In genomic region chr19:12795110-12795509, GRCm38 (mm10) we compare ENCODE assay signal across 8 mouse cellular contexts. TPM values are rescaled to one million over a fixed set of nuclear protein-coding genes. Genes with fewer than 3 reads are reported as not detected.
DNase-seq lines count a peak whose midpoint lies in the region; ATAC-seq and TF ChIP-seq lines count a peak whose summit lies in the region.

No protein-coding gene starts in this region.

- peak overlapping the region; percentile 97 for H3K9ac ChIP-seq in neural tube, embryonic 11.5 days (ENCODE audit: low read length)
- H3K9ac ChIP-seq in limb, embryonic 11.5 days (ENCODE audit: low read length), result peak overlapping the region; percentile 96

- DNase-seq in cerebellum, adult 2 months, result no peak
- DNase-seq in cerebellum, postnatal 25 days, result no peak
- DNase-seq in neural tube, embryonic 11.5 days (ENCODE audit: low spot score), result no peak
- no peak for DNase-seq in neural tube, embryonic 10.5 days (ENCODE audit: extremely low spot score, low spot score)
- DNase-seq in limb, embryonic 11.5 days (ENCODE audit: low spot score), result no peak
- no peak for DNase-seq in embryo, embryonic 9.5 days (ENCODE audit: extremely low spot score)
- no peak for DNase-seq in cerebellum, adult 11-12 months

- H3K4me3 ChIP-seq in cerebellum, adult 2 months (replicated peaks; ENCODE audit: insufficient read depth, low read depth, low read length), result peak overlapping the region; percentile 63
- H3K4me3 ChIP-seq in neural tube, embryonic 11.5 days (ENCODE audit: low read depth, low read length), result peak overlapping the region; percentile 93
- peak overlapping the region; percentile 73 for H3K4me3 ChIP-seq in limb, embryonic 11.5 days (ENCODE audit: low read depth, low read length)
- peak overlapping the region; percentile 97 for H3K4me3 ChIP-seq in small intestine, adult 2 months (ENCODE audit: low read depth, low read length)

- no peak for TF ChIP-seq CTCF in cerebellum, adult 2 months (IDR thresholded peaks at IDR 0.05; ENCODE audit: borderline replicate concordance, insufficient read depth, low read depth, low read length)
- no peak for TF ChIP-seq CTCF in small intestine, adult 2 months (IDR thresholded peaks at IDR 0.05; ENCODE audit: extremely low read depth, insufficient read length, insufficient replicate concordance, low read depth, low read length)

- H3K27me3 ChIP-seq in cerebellum, adult 2 months (ENCODE audit: control insufficient read depth, insufficient read depth, low read length), result no peaks in the 10 kb centered on the region
- no peaks in the 10 kb centered on the region for H3K27me3 ChIP-seq in neural tube, embryonic 11.5 days (ENCODE audit: control insufficient read depth, insufficient read depth, low read length)
- no peaks in the 10 kb centered on the region for H3K27me3 ChIP-seq in limb, embryonic 11.5 days (ENCODE audit: control insufficient read depth, insufficient read depth, low read length)
- no peaks in the 10 kb centered on the region for H3K27me3 ChIP-seq in small intestine, adult 2 months (ENCODE audit: control insufficient read depth, insufficient read depth, low read length)

- no peaks in the 10 kb centered on the region for H3K9me3 ChIP-seq in neural tube, embryonic 11.5 days (ENCODE audit: control insufficient read depth, low read length)
- no peaks in the 10 kb centered on the region for H3K9me3 ChIP-seq in limb, embryonic 11.5 days (ENCODE audit: control insufficient read depth, low read length)

- H3K4me2 ChIP-seq in neural tube, embryonic 11.5 days (ENCODE audit: low read depth), result peak overlapping the region; percentile 48
- peak overlapping the region; percentile 47 for H3K4me2 ChIP-seq in limb, embryonic 11.5 days (ENCODE audit: low read depth, severe bottlenecking)

- peak; percentile 43 for ATAC-seq in neural tube, embryonic 11.5 days (ENCODE audit: insufficient read depth, low FRiP score, low TSS enrichment)
- ATAC-seq in limb, embryonic 11.5 days (ENCODE audit: insufficient number of reproducible peaks, low FRiP score, low TSS enrichment, low read depth), result peak; percentile 23; the same call in 1 of the 2 replicates

- peak overlapping the region; percentile 96 for H3K27ac ChIP-seq in cerebellum, adult 2 months (ENCODE audit: insufficient read depth, low read length)
- peak overlapping the region; percentile 99 for H3K27ac ChIP-seq in neural tube, embryonic 11.5 days (ENCODE audit: low read depth, low read length)
- peak overlapping the region; percentile 98 for H3K27ac ChIP-seq in limb, embryonic 11.5 days (replicated peaks; ENCODE audit: low read depth, low read length)
- peak overlapping the region; percentile 94 for H3K27ac ChIP-seq in small intestine, adult 2 months (ENCODE audit: insufficient read depth, low read depth, low read length)

- WGBS in cerebellum, adult 2 months, result 1% methylated on average over 52 of the region's 63 CpGs
- WGBS in neural tube, embryonic 11.5 days, result under 1% methylated on average over 28 of the region's 63 CpGs
- WGBS in limb, embryonic 11.5 days, result 8% methylated on average over 5 of the region's 63 CpGs
- under 1% methylated on average over 56 of the region's 63 CpGs for WGBS in small intestine, adult 2 months

- H3K4me1 ChIP-seq in cerebellum, adult 2 months (ENCODE audit: control insufficient read depth, insufficient read depth, low read length), result no peaks in the 10 kb centered on the region
- H3K4me1 ChIP-seq in neural tube, embryonic 11.5 days (ENCODE audit: control insufficient read depth, insufficient read depth, low read length), result no peaks in the 10 kb centered on the region; the same call in 1 of the 2 replicates
- no peaks in the 10 kb centered on the region for H3K4me1 ChIP-seq in limb, embryonic 11.5 days (ENCODE audit: control insufficient read depth, insufficient read depth, low read length)
- peaks cover 2% of the 10 kb centered on the region; the same call in 1 of the 2 replicates for H3K4me1 ChIP-seq in small intestine, adult 2 months (ENCODE audit: control insufficient read depth, insufficient read depth, insufficient read length, low read length)

- no peak; the same call in 1 of the 2 replicates for TF ChIP-seq POLR2A in cerebellum, adult 2 months (IDR thresholded peaks at IDR 0.05; ENCODE audit: borderline replicate concordance, insufficient read depth, low read length)
- no peak for TF ChIP-seq POLR2A in small intestine, adult 2 months (IDR thresholded peaks at IDR 0.05; ENCODE audit: low read depth, low read length)

- no peaks in the 10 kb centered on the region for H3K36me3 ChIP-seq in neural tube, embryonic 11.5 days (ENCODE audit: control insufficient read depth, insufficient read depth, low read length)
- no peaks in the 10 kb centered on the region for H3K36me3 ChIP-seq in limb, embryonic 11.5 days (ENCODE audit: control insufficient read depth, insufficient read depth, low read length)
- H3K36me3 ChIP-seq in small intestine, adult 2 months (ENCODE audit: control insufficient read depth, insufficient read depth, low read length), result 0 out of 2 replicates have a peak, but pooled peaks cover 2% of the 10 kb centered on the region

RNA-seq across cellular contexts. Expression of gene Zfp91, which starts 0.8 kb away (rescaled TPM):
- 57.6 TPM in 2 replicates for polyA plus RNA-seq in cerebellum, adult 2 months (2012; rRNA removed)
- 10.6 and 11.2 TPM in 2 replicates for polyA plus RNA-seq in neural tube, embryonic 11.5 days (2014; fragmentation: Nextera tagmentation; extraction: Ambion mirVana)
- 10.4 and 10.8 TPM in 2 replicates for polyA plus RNA-seq in limb, embryonic 11.5 days (2014; fragmentation: Nextera tagmentation; extraction: Ambion mirVana)
- polyA plus RNA-seq in small intestine, adult 2 months (2012; rRNA removed), result 3.3 and 8.0 TPM in 2 replicates

RNA-seq across cellular contexts. Expression of gene Lpxn, which starts 0.9 kb away (rescaled TPM):
- 0.95 and 1.1 TPM in 2 replicates for polyA plus RNA-seq in cerebellum, adult 2 months (2012; rRNA removed)
- 0.93 and 1.1 TPM in 2 replicates for polyA plus RNA-seq in neural tube, embryonic 11.5 days (2014; fragmentation: Nextera tagmentation; extraction: Ambion mirVana)
- polyA plus RNA-seq in limb, embryonic 11.5 days (2014; fragmentation: Nextera tagmentation; extraction: Ambion mirVana), result 0.58 and 1.4 TPM in 2 replicates
- polyA plus RNA-seq in small intestine, adult 2 months (2012; rRNA removed), result 2.8 and 4.8 TPM in 2 replicates

RNA-seq across cellular contexts. Expression of gene Cntf, which starts 29.7 kb away (rescaled TPM):
- polyA plus RNA-seq in cerebellum, adult 2 months (2012; rRNA removed), result 3.8 and 4.5 TPM in 2 replicates
- polyA plus RNA-seq in neural tube, embryonic 11.5 days (2014; fragmentation: Nextera tagmentation; extraction: Ambion mirVana), result 1.3 and 1.7 TPM in 2 replicates
- 0.64 and 1.2 TPM in 2 replicates for polyA plus RNA-seq in limb, embryonic 11.5 days (2014; fragmentation: Nextera tagmentation; extraction: Ambion mirVana)
- 0.23 TPM in 1 of 2 replicates, not detected in the other for polyA plus RNA-seq in small intestine, adult 2 months (2012; rRNA removed)

RNA-seq across cellular contexts. Expression of gene Gm5244, which starts 51.4 kb away (rescaled TPM):
- polyA plus RNA-seq in cerebellum, adult 2 months (2012; rRNA removed), result not detected in 2 replicates
- not detected in 2 replicates for polyA plus RNA-seq in neural tube, embryonic 11.5 days (2014; fragmentation: Nextera tagmentation; extraction: Ambion mirVana)
- polyA plus RNA-seq in limb, embryonic 11.5 days (2014; fragmentation: Nextera tagmentation; extraction: Ambion mirVana), result not detected in 2 replicates
- not detected in 2 replicates for polyA plus RNA-seq in small intestine, adult 2 months (2012; rRNA removed)
